Mouse (Mus musculus): Measurements from ENCODE around the gene Zrsr2. TPM values are rescaled to one million over a fixed set of nuclear protein-coding genes. Genes with fewer than 3 reads are reported as not detected.

The Zrsr2 gene
- 16.7 and 21.7 TPM in 2 replicates for polyA plus RNA-seq (2012; ENCODE audit: insufficient read depth, insufficient read length, missing spikeins)

DNA sequence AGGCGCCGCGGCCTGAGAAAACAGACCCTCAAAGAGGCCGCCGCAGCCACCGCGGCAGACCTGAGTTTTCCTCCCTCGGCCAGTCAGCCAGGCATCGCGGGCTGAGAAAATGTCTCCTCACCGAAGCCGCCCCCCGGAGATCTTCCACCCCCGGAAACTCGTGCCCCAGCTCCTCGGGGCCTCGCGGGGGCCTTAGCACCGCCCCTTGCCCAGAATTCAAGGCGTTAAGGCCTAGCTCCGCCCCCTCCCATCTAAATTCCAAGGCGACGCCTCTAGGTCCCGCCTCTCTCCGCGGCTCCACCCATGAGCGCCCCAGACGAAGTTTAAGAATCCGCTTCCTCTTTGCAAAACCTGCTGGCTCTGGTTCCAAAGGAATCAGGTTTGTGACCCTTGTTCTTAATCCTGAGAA, at the start of gene Zrsr2:
Gene Zrsr2 (minus strand): TSS at position 195 of the 409 bp plus-strand sequence.
- Histone ChIP-seq H3K4me3 (ENCODE audit: insufficient read depth, low read depth, low read length) (peak within 1 kb of the TSS; percentile 100), H3K27ac (replicated peaks; ENCODE audit: low read depth, low read length) (peak within 1 kb of the TSS; percentile 100), H3K4me1 (ENCODE audit: control insufficient read depth, insufficient read depth, insufficient read length, low read length) (peaks cover 2% of the 10 kb centered on the region; the same call in 1 of the 2 replicates)

DNA sequence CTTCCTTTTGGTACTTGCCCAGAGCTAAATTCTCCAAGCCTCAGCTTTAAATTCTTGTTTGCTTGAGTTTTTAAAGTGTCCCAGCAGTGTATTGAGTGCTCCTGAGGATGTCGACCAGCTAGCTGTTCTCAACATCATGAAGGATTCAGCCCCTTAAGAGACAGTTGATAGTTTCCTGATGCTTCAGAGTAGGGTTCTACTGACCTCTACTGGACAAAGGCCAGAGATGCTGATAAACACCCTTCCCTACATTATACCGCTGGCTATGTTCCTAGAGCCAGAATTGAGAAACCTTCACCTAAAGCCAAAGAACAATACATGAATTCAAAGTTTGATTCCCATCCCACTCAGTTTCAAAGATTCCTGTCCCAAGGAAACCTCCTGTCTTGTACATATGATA, 46.3 kb upstream of the Zrsr2 start:
- no peaks in the 10 kb centered on the region for H3K4me1 ChIP-seq (ENCODE audit: control insufficient read depth, insufficient read depth, insufficient read length, low read length)
- H3K4me3 ChIP-seq (ENCODE audit: insufficient read depth, low read depth, low read length), result no peak overlapping the region
- H3K27ac ChIP-seq (replicated peaks; ENCODE audit: low read depth, low read length), result peak overlapping the region; percentile 43; the same call in 1 of the 2 replicates

DNA sequence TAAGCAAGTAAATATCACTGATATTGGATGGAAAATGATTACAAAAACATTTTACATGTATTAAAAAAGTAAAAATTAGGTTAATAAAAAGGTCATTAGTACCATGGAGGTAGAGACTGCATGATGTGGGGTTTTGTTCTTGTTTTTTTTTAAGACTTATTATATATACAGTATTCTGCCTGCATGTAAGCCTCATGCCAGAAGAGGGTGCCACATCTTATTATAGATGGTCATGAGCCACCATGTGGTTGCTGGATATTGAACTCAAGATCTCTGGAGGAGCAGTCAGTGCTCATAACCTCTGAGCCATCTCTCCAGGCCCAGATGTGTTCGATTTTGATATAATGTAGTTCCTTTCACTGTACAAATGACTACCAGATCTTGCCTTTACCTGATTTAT, 41.4 kb upstream of the Zrsr2 start:
- Histone ChIP-seq H3K4me1 (ENCODE audit: control insufficient read depth, insufficient read depth, insufficient read length, low read length) (no peaks in the 10 kb centered on the region), H3K4me3 (ENCODE audit: insufficient read depth, low read depth, low read length) (no peak overlapping the region), H3K27ac (replicated peaks; ENCODE audit: low read depth, low read length) (no peak overlapping the region)

DNA sequence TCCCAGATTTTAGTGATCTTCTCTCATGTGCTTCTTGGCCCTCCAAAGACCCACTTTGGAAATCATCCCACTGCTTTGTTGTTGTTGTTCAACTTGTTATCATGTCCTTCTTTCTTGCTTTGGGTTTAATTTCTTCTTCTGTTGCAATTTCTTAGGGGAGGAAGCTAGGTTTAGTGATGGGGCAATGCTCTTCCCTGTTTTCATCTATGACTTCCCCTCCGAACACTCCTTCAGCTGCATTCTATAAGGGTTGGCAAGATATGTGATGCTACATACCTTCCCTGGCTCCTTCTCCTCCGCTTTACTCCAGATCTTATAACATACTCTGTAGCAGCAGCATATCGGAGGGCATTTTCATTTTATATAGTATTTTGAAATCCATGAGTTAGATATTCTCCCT, 38.3 kb upstream of the Zrsr2 start:
- H3K4me3 ChIP-seq (ENCODE audit: insufficient read depth, low read depth, low read length), result no peak overlapping the region
- no peaks in the 10 kb centered on the region for H3K4me1 ChIP-seq (ENCODE audit: control insufficient read depth, insufficient read depth, insufficient read length, low read length)
- H3K27ac ChIP-seq (replicated peaks; ENCODE audit: low read depth, low read length), result no peak overlapping the region

DNA sequence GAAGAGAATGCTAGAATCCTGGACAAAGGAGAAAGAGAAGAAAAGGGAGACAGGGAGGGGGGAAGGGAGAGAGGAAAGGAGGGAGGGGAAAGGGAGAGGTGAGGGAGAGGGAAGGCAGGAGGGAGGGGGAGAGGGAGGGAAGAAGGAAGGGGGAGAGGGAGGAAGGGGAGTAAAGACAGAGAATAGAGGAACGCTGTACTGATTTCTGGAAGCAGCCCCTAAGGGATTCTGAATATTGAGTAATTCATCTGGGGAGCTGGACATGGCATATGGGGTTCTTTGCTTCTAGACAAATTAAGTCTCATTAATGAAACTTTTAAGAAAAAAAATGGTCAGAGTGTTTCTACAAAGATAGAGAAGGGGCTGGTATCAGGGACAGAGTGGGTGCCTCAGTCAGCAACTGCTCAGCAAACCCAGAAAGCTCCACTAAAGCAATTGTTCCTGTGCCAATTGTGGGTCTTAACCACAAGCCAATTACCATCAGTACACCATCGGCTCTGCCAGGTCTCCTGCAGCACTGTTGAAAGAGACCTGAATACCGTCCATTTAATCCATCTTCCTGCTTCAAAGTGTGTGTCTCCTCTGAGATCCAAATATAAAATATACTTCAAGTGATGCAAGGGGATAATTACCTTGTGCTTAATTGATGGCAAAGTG, 29.4 kb upstream of the Zrsr2 start:
- Histone ChIP-seq H3K27ac (replicated peaks; ENCODE audit: low read depth, low read length) (no peak overlapping the region), H3K4me1 (ENCODE audit: control insufficient read depth, insufficient read depth, insufficient read length, low read length) (no peaks in the 10 kb centered on the region)

DNA sequence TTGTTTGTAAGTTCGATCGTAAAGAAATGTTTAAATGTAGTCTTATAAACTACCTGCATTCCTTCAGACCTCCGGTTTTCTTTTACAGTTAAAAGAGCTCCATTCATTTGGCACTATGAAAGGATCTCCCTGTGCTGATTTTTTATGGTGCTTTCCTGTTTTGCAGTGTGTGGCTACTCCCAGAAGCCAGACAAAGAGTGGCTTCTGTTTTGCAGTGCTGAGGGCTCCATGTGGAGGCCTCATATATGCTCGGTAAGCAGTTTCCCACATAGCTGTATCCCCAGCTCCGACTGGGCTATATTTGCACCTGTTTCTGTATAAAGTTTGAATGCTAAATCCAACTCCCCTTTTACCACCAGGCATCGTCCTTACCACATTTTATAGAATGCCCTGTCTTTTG, 23.7 kb upstream of the Zrsr2 start:
- Histone ChIP-seq H3K27ac (replicated peaks; ENCODE audit: low read depth, low read length) (no peak overlapping the region), H3K4me1 (ENCODE audit: control insufficient read depth, insufficient read depth, insufficient read length, low read length) (no peaks in the 10 kb centered on the region), H3K4me3 (ENCODE audit: insufficient read depth, low read depth, low read length) (no peak overlapping the region)

More for the DNA sequence above, 29.4 kb upstream of the Zrsr2 start:
- no peak overlapping the region for H3K4me3 ChIP-seq (ENCODE audit: insufficient read depth, low read depth, low read length)

DNA sequence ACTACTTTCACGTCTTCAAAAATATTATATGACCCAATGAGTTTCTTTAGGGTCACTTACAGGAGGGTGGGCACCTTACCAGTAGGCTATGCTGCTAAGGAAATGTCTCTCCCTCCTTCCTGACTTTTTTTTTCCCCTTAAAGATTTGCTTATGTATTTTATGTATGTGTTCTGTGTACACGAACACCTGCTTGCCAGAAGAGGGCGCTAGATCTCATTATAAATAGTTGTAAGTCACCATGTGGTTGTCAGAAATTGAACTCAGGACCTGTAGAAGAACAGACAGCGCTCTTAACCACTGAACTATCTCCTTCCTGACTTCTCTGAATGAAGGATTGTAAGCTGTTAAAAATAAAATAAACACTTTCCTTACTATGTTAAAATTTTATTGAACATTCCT, 23.0 kb upstream of the Zrsr2 start:
- Histone ChIP-seq H3K4me1 (ENCODE audit: control insufficient read depth, insufficient read depth, insufficient read length, low read length) (no peaks in the 10 kb centered on the region), H3K27ac (replicated peaks; ENCODE audit: low read depth, low read length) (no peak overlapping the region), H3K4me3 (ENCODE audit: insufficient read depth, low read depth, low read length) (no peak overlapping the region)

DNA sequence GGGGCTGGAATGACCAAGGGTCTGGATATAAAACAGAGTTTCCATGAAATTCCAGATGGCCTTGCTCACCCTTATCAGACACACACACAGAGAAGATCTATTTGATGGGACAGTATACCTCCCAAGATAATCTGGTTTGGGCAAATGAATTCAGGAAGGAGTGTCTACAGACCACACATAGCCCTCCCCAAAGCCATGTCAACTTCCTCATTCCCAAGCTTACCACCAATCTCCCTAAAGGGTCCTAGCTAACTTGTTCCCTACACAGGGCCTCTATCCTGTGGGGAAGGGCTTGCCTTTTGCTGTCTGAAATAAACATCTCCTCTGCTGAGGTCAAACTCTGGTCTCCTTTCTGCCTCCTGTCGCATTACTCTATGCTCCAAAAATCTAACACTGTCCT, 22.6 kb upstream of the Zrsr2 start:
- H3K4me3 ChIP-seq (ENCODE audit: insufficient read depth, low read depth, low read length), result no peak overlapping the region
- H3K27ac ChIP-seq (replicated peaks; ENCODE audit: low read depth, low read length), result no peak overlapping the region
- H3K4me1 ChIP-seq (ENCODE audit: control insufficient read depth, insufficient read depth, insufficient read length, low read length), result no peaks in the 10 kb centered on the region

DNA sequence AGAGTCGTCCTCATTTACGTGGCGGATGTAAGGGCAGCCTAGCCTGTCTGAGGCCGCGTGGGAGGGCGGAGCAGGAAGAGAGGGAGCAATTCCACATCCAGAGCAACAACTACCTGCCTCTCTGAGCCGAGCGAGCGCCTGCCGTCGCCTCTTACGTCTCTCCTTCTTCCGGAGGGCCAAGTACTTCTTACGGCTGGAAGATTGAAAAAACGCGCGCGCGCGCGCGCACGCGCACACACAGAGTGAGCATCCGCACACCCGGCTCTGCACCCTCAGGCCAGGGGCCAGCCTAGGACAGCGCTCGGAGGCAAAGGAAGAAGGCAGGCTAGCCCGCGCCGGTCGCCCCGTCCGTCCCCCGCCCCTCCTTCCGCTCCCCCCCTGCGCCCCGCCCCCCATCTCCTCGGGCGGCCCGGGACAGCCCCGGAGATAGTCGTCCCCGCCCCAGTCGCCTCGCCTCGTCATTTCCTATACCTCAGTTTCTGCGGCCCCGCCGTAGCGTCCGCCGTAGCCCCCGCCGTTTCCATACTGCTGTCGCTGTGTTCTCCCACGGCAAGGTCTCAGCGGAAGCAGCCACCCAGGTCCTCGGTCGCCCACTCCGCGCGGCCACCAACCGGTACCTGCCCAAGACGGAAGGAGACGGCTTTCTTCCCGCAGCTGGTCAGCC, 526 bp downstream of the Zrsr2 start:
- peaks cover 2% of the 10 kb centered on the region; the same call in 1 of the 2 replicates for H3K4me1 ChIP-seq (ENCODE audit: control insufficient read depth, insufficient read depth, insufficient read length, low read length)
- H3K27ac ChIP-seq (replicated peaks; ENCODE audit: low read depth, low read length), result peak overlapping the region; percentile 100
- H3K4me3 ChIP-seq (ENCODE audit: insufficient read depth, low read depth, low read length), result peak overlapping the region; percentile 100

DNA sequence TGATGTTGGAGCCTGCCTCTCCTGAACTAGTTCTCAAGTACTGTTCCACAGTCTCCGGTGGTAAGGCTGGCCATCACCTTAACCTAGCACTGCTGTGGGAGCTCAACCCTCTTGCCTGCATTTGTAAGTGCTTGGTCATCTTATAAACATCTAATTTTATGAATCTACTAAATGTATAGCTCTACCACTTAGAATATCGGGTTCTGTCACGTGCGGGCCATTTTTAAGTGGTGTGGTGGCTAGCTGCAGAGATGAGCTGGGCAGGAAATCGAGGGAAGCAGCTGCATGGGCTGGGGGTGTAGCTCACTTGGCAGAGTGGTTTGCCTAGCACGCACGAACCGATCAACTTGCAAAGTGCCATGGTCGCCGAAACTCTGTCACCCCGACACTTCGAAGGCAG, 1.1 kb downstream of the Zrsr2 start:
- H3K27ac ChIP-seq (replicated peaks; ENCODE audit: low read depth, low read length), result peak overlapping the region; percentile 67
- peak overlapping the region; percentile 100 for H3K4me3 ChIP-seq (ENCODE audit: insufficient read depth, low read depth, low read length)
- H3K4me1 ChIP-seq (ENCODE audit: control insufficient read depth, insufficient read depth, insufficient read length, low read length), result peaks cover 2% of the 10 kb centered on the region; the same call in 1 of the 2 replicates

DNA sequence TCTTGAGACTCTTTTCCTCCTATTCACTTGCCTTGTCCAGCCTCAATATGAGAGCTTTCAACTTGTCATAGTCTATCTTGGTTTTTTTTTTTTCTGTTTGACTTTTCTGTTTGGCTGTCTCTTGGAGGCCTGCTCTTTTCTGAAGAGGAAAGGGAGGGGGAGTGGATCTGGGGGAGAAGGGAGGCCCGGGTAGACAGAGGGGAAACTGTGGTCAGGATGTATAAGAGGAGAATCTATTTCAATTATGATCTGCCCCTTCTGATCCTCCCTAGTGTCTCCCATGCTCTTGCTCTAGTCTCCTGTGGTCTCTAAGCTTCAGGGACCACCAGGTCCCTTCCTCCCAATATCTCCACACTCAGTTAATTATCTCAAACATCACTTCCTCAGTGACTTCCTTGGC, 6.8 kb downstream of the Zrsr2 start:
- no peak overlapping the region for H3K4me3 ChIP-seq (ENCODE audit: insufficient read depth, low read depth, low read length)
- H3K4me1 ChIP-seq (ENCODE audit: control insufficient read depth, insufficient read depth, insufficient read length, low read length), result no peaks in the 10 kb centered on the region
- no peak overlapping the region for H3K27ac ChIP-seq (replicated peaks; ENCODE audit: low read depth, low read length)

DNA sequence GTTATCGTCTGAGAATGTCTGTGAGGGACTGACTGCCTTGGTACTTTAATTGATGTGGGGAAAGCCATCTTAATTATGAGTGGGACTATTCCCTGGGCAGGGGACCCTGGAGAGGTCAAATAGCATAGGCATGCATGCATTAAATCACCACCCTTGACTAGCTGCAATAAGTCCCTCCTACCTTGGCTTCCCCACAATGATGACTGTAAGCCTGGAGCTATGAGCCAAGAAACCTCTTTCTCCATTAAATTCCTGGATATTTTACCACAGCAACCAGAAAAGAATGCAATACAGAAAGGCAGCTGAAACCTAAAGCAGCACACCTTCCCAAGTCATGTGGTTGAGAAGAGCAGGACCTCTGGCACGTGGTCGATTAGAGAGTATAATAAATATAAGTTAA, 14.1 kb downstream of the Zrsr2 start:
- no peak overlapping the region for H3K27ac ChIP-seq (replicated peaks; ENCODE audit: low read depth, low read length)

DNA sequence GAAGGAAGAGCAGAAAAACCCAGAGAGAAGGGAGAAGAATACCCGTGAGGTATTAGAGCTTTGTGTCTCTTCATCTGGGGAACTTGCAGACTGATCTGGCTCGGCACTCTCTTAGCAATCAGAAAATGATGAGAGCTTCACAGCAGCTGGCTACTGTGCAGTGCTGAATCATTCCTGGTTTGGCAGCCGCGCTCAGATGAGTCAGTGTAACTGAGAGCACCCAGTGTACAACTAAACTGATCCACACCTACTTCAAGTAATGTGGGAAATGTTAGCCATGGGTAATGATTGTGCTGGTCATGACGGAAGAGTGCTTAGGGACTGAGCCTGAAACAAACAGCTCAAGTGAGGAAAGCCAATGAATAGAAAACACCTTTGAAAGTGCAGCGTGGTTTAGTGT, 19.9 kb downstream of the Zrsr2 start:
- H3K4me1 ChIP-seq (ENCODE audit: control insufficient read depth, insufficient read depth, insufficient read length, low read length), result no peaks in the 10 kb centered on the region
- no peak overlapping the region for H3K27ac ChIP-seq (replicated peaks; ENCODE audit: low read depth, low read length)
- no peak overlapping the region for H3K4me3 ChIP-seq (ENCODE audit: insufficient read depth, low read depth, low read length)

More for the DNA sequence above, 14.1 kb downstream of the Zrsr2 start:
- Histone ChIP-seq H3K4me3 (ENCODE audit: insufficient read depth, low read depth, low read length) (no peak overlapping the region), H3K4me1 (ENCODE audit: control insufficient read depth, insufficient read depth, insufficient read length, low read length) (no peaks in the 10 kb centered on the region)

DNA sequence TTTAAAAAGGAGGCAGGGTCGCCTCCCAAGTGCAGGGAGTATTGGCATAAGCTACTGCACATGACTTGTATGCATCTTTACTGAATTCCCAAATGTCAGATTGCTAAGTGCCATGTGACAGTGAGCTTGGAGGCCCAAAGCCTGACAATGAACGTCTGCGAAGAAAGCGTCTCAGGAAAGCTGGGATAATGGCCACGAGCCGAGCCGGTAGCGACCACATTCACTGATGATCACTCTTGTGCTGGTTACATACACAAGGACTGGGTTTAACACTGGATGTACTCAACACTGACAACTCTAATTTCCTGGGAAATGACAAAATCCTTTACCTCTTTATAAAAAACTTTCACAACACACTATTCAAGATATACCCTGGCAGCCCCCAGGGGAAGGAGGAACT, 23.7 kb downstream of the Zrsr2 start:
- Histone ChIP-seq H3K4me3 (ENCODE audit: insufficient read depth, low read depth, low read length) (no peak overlapping the region), H3K27ac (replicated peaks; ENCODE audit: low read depth, low read length) (no peak overlapping the region), H3K4me1 (ENCODE audit: control insufficient read depth, insufficient read depth, insufficient read length, low read length) (no peaks in the 10 kb centered on the region)

DNA sequence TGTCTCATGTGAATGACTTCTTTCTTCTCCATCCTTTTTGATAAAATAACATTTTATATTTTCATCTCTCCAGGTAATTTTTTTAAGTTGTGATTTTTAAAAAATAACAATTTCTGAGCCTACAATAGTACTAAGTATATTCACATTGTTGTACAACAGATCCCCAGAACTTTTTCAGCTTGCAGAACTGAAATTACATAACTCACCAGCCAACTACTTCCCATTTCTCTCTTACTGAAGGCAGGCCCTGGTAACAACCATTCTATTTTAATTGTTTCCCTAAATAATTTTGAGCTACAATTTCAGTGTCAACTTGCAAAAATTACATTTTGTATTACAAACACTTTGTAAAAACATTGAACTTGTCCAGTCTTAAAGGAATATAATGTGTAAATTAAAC, 28.9 kb downstream of the Zrsr2 start:
- H3K27ac ChIP-seq (replicated peaks; ENCODE audit: low read depth, low read length), result no peak overlapping the region
- no peak overlapping the region for H3K4me3 ChIP-seq (ENCODE audit: insufficient read depth, low read depth, low read length)
- no peaks in the 10 kb centered on the region for H3K4me1 ChIP-seq (ENCODE audit: control insufficient read depth, insufficient read depth, insufficient read length, low read length)

DNA sequence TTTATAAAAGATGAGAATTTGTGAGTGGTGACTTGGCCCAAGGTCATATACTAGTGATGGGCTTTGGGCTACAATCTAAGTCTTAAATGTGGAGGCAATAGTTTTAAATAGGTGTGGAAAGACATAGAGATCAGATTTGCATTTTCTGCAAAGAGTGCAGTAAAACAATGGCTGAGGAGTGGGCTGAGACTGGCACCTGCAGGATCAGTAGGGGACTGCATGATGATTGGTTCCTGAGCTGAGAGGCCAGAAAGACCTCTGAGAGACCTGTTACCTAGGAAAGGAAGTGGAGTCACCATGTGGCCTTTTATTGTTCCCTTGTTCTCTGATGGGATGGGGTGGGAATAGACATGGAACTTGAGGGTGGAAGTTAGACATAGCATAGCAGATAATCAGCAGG, 45.7 kb downstream of the Zrsr2 start:
- H3K27ac ChIP-seq (replicated peaks; ENCODE audit: low read depth, low read length), result no peak overlapping the region
- H3K4me1 ChIP-seq (ENCODE audit: control insufficient read depth, insufficient read depth, insufficient read length, low read length), result no peaks in the 10 kb centered on the region
- no peak overlapping the region for H3K4me3 ChIP-seq (ENCODE audit: insufficient read depth, low read depth, low read length)
